Mouse (Mus musculus) midbrain, embryonic 12.5 days (tissue): Measurements from ENCODE around the gene Nt5c3b. TPM values are rescaled to one million over a fixed set of nuclear protein-coding genes. Genes with fewer than 3 reads are reported as not detected.
A peak's percentile ranks its signal among the peaks of the same experiment; 100 is the strongest.

Experiments used
- ATAC-seq: fragments of 200-750 bp; cut with Nextera tagmentation; 2 replicates; pipeline ENCODE4 v1.8.0; 2017; ENCODE audit warnings: low read depth, moderate TSS enrichment, moderate library complexity; ENCODE audit not compliant: low FRiP score
- H3K27ac ChIP-seq: fragments of 300-500 bp; sonication (generic); replicated peaks from 2 replicates; pipeline ENCODE4 v1.5.1; 2016; ENCODE audit warnings: mild to moderate bottlenecking
- H3K27me3 ChIP-seq: fragments of 300-500 bp; sonication (generic); 2 replicates; pipeline ENCODE4 v1.6.1; 2016; ENCODE audit warnings: mild to moderate bottlenecking
- H3K36me3 ChIP-seq: fragments of 300-500 bp; sonication (generic); 2 replicates; pipeline ENCODE4 v1.6.1; 2016
- H3K4me1 ChIP-seq: fragments of 300-500 bp; sonication (generic); 2 replicates; pipeline ENCODE4 v1.6.1; 2016
- H3K4me2 ChIP-seq: fragments of 300-500 bp; sonication (generic); replicated peaks from 2 replicates; pipeline ENCODE4 v1.6.1; 2016; ENCODE audit warnings: mild to moderate bottlenecking, moderate library complexity
- H3K4me3 ChIP-seq: fragments of 300-500 bp; sonication (generic); 2 replicates; pipeline ENCODE4 v1.5.1; 2016; ENCODE audit warnings: mild to moderate bottlenecking
- H3K9ac ChIP-seq: fragments of 300-500 bp; sonication (generic); replicated peaks from 2 replicates; pipeline ENCODE4 v1.6.1; 2016; ENCODE audit warnings: mild to moderate bottlenecking, moderate library complexity
- H3K9me3 ChIP-seq: fragments of 300-500 bp; sonication (generic); 2 replicates; pipeline ENCODE4 v1.6.1; 2016; ENCODE audit warnings: mild to moderate bottlenecking
- WGBS: fragments of 180-500 bp; shearing (Covaris S2); methylation state at CpG from one replicate; pipeline ENCODE4 v1.1.7; 2016; 5-methylcytosine and 5-hydroxymethylcytosine counted together
- polyA plus RNA-seq: library from polyadenylated mRNA; unstranded; fragments of >200 nt; fragmentation: Nextera tagmentation; extraction: Ambion mirVana; gene quantifications from 2 replicates; pipeline ENCODE4 v1.2.1, GENCODE M21; 2016

Gene Nt5c3b
- polyA plus RNA-seq, 1 experiment from 2014 or later: 100.0 TPM

DNA sequence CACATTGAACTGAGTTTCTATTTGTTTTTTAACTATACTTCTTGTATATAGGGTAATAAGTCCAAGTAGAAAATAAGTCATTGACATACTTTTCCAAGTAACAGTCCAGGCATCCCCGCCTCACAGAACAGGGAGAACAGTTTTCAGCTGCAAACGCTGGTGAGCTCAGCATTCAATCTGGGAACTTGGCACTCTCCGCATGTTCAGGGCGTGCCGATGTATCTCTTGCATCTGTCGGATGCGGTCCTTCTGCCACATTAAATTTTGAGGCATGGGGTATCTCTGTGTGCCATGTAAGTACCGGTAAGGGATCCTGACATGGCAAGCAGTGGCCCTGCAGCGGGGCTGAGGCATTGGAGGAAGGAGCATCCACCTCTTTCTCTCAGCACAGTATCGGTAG, 21.1 kb upstream of the Nt5c3b start:
- H3K9me3 ChIP-seq: no peaks in the 10 kb centered on the region
- H3K36me3 ChIP-seq: peaks cover 42% of the 10 kb centered on the region
- no peak overlapping the region for H3K4me2 ChIP-seq
- H3K4me3 ChIP-seq: no peak overlapping the region
- no peaks in the 10 kb centered on the region for H3K4me1 ChIP-seq
- H3K27me3 ChIP-seq: no peaks in the 10 kb centered on the region
- 92% methylated on average over 10 of the region's 10 CpGs for WGBS
- ATAC-seq: no peak
- H3K9ac ChIP-seq: no peak overlapping the region
- no peak overlapping the region for H3K27ac ChIP-seq

DNA sequence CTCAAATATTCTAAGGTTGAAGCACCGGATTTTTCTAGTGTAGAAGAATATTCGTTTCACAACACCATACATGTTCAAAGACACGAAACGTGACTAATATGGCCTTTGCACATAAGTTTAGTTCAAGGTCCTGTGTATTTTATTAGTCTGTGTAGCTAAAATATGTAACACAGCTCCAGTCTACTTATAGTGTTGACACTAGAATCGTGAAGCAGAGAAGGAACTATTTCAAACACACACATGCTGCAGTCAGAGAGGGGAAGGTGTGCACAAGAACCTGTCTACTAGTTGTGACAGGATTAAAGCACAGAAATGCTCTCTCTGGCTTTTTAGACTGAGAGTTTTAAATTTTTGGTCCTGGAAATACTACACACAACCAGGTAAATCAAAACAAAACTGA, 16.1 kb upstream of the Nt5c3b start:
- WGBS: 92% methylated on average over 5 of the region's 5 CpGs
- no peak for ATAC-seq
- Histone ChIP-seq H3K4me1 (no peaks in the 10 kb centered on the region), H3K27me3 (no peaks in the 10 kb centered on the region), H3K27ac (no peak overlapping the region), H3K9ac (no peak overlapping the region), H3K36me3 (peaks cover 38% of the 10 kb centered on the region), H3K4me2 (no peak overlapping the region), H3K4me3 (no peak overlapping the region), H3K9me3 (no peaks in the 10 kb centered on the region)

DNA sequence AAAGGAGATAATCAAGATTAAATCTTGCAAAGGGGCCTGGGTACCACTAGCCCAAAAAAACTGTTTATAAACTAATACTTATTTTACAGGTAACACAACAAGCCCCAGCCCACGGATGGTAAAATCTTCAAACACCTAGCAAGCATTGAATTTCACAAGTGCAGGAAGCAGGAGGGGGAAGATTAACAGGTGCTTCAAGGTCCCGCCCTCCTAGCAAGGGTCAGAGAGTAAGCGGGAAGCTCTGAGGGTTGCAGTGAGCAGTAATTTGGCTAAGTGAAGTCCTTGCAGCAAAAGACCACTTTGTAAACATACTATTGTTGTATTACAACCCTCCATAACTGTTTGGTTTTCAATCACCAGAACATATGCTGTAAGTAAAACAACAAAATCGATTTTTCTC, 15.6 kb upstream of the Nt5c3b start:
- no peak for ATAC-seq
- Histone ChIP-seq H3K4me2 (no peak overlapping the region), H3K4me3 (no peak overlapping the region), H3K9ac (no peak overlapping the region), H3K9me3 (no peaks in the 10 kb centered on the region), H3K27ac (no peak overlapping the region), H3K36me3 (peaks cover 33% of the 10 kb centered on the region), H3K4me1 (no peaks in the 10 kb centered on the region), H3K27me3 (no peaks in the 10 kb centered on the region)
- 90% methylated on average over 4 of the region's 4 CpGs for WGBS

- H3K4me2 ChIP-seq: no peak overlapping the region
These were observed 1.0 kb upstream of the Nt5c3b start for GRCm38 (mm10) chr11:100442625-100443024.

GRCm38 (mm10) chr11:100440691-100441522, 701 bp downstream of the Nt5c3b start:
- Histone ChIP-seq H3K4me3 (peak overlapping the region; percentile 72), H3K4me1 (peaks cover 18% of the 10 kb centered on the region), H3K4me2 (peak overlapping the region; percentile 89), H3K9me3 (no peaks in the 10 kb centered on the region), H3K9ac (peak overlapping the region; percentile 90), H3K27ac (peak overlapping the region; percentile 22; the same call in 1 of the 2 replicates), H3K27me3 (no peaks in the 10 kb centered on the region), H3K36me3 (peaks cover 14% of the 10 kb centered on the region)
- 1% methylated on average over 52 of the region's 52 CpGs for WGBS
- ATAC-seq: peak; percentile 95

More at GRCm38 (mm10) chr11:100442625-100443024, 1.0 kb upstream of the Nt5c3b start:
- WGBS: 89% methylated on average over 6 of the region's 6 CpGs
- no peak overlapping the region for H3K9ac ChIP-seq
- ATAC-seq: no peak
- H3K4me3 ChIP-seq: no peak overlapping the region
- no peaks in the 10 kb centered on the region for H3K9me3 ChIP-seq
- no peaks in the 10 kb centered on the region for H3K27me3 ChIP-seq
- no peaks in the 10 kb centered on the region for H3K36me3 ChIP-seq
- H3K4me1 ChIP-seq: peaks cover 18% of the 10 kb centered on the region
- H3K27ac ChIP-seq: no peak overlapping the region

DNA sequence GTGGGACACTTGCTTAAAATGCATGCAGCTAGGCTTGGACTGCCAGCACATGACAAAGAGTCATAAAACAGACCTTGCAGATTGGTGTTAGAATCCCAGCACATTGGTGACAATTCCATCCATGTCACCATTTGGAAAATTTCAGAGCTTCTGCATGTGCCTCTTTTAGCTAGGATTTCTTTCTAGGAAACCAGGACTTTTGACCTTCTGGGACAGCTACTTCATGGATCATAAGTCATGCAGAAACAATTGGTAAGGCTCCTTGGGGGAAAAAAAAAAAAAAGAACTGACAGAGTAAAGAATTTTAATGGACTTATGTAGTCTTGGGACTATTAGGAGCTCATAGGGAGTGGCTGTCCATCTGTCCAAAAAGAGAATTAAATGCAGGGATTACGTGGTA, 3.7 kb downstream of the Nt5c3b start:
- Histone ChIP-seq H3K4me1 (peaks cover 18% of the 10 kb centered on the region), H3K36me3 (peaks cover 27% of the 10 kb centered on the region), H3K9ac (no peak overlapping the region), H3K27ac (no peak overlapping the region), H3K27me3 (no peaks in the 10 kb centered on the region), H3K9me3 (no peaks in the 10 kb centered on the region), H3K4me2 (no peak overlapping the region), H3K4me3 (no peak overlapping the region)
- 63% methylated on average over 1 of the region's 1 CpGs for WGBS
- no peak for ATAC-seq

- Histone ChIP-seq H3K27me3 (no peaks in the 10 kb centered on the region), H3K9ac (no peak overlapping the region), H3K4me1 (peaks cover 11% of the 10 kb centered on the region; the same call in 1 of the 2 replicates), H3K9me3 (no peaks in the 10 kb centered on the region), H3K4me2 (no peak overlapping the region), H3K36me3 (peaks cover 36% of the 10 kb centered on the region), H3K4me3 (no peak overlapping the region), H3K27ac (no peak overlapping the region)
- no peak for ATAC-seq
- 40% methylated on average over 9 of the region's 9 CpGs for WGBS
These were observed 5.8 kb downstream of the Nt5c3b start for GRCm38 (mm10) chr11:100435678-100436246.

DNA sequence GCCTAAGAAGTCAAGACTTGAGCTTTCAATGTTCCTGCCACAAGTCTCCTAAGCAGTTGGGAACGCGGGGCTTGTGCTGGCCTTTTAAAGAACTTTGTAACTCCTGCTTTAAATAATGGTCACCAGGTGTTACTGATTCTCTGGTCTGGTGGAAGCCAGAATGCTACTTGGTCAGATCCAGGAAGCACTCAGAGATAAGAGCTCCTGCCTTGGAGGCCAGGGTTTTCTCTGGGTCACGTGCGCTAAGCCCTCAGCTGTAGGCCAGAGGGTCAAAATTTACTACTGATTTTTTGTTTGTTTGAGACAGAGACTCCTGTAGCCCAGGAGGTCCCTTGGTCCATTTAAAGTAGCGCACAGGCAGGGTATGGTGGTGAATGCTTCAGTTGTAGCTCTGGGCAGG, 9.6 kb downstream of the Nt5c3b start:
- H3K36me3 ChIP-seq: peaks cover 47% of the 10 kb centered on the region
- WGBS: 95% methylated on average over 5 of the region's 5 CpGs
- H3K9me3 ChIP-seq: no peaks in the 10 kb centered on the region
- ATAC-seq: no peak
- no peaks in the 10 kb centered on the region for H3K4me1 ChIP-seq
- no peak overlapping the region for H3K4me3 ChIP-seq
- no peak overlapping the region for H3K4me2 ChIP-seq
- no peak overlapping the region for H3K9ac ChIP-seq
- H3K27ac ChIP-seq: no peak overlapping the region
- H3K27me3 ChIP-seq: no peaks in the 10 kb centered on the region

GRCm38 (mm10) chr11:100430052-100430451, 11.6 kb downstream of the Nt5c3b start:
- no peaks in the 10 kb centered on the region for H3K27me3 ChIP-seq
- H3K4me1 ChIP-seq: peaks cover 5% of the 10 kb centered on the region; the same call in 1 of the 2 replicates
- H3K27ac ChIP-seq: no peak overlapping the region
- no peak for ATAC-seq
- peaks cover 33% of the 10 kb centered on the region for H3K36me3 ChIP-seq
- H3K4me3 ChIP-seq: no peak overlapping the region
- no peak overlapping the region for H3K9ac ChIP-seq
- 92% methylated on average over 7 of the region's 7 CpGs for WGBS
- H3K4me2 ChIP-seq: no peak overlapping the region
- no peaks in the 10 kb centered on the region for H3K9me3 ChIP-seq

DNA sequence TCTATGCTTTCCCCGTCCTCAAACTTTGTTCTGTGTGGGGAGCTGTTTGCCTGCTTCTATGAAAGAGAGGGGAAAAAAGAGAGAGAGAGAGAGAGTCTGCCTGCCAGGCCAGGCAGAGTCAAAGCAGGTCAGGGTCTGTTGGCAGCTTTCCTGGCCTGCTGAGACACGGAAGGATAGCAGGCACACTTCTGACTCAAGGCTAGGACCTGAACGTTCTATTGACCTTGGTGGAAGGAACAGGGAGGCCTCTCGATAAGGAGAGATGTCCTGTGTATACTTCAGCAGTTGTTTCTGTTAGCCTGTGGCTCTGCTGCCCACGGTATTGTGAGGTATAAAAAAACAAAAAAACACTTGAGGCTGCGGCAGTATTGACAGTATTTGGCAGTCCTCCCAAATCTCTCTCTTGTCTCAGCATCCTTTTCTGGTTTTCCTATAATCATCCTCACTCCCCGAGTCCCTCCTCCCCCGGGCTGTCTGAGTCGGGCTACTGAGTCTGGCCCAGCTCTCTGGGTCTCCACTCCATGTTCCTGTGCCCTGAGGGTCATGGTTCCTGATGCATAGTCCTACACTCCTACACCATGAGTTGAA, 12.9 kb downstream of the Nt5c3b start:
- no peak for ATAC-seq
- Histone ChIP-seq H3K27me3 (no peaks in the 10 kb centered on the region), H3K36me3 (peaks cover 33% of the 10 kb centered on the region), H3K27ac (no peak overlapping the region), H3K9ac (no peak overlapping the region), H3K4me2 (no peak overlapping the region), H3K4me3 (no peak overlapping the region), H3K9me3 (no peaks in the 10 kb centered on the region), H3K4me1 (peaks cover 5% of the 10 kb centered on the region; the same call in 1 of the 2 replicates)
- 86% methylated on average over 9 of the region's 9 CpGs for WGBS

- no peak for ATAC-seq
- H3K4me3 ChIP-seq: no peak overlapping the region
- no peaks in the 10 kb centered on the region for H3K9me3 ChIP-seq
- H3K36me3 ChIP-seq: peaks cover 21% of the 10 kb centered on the region
- no peak overlapping the region for H3K4me2 ChIP-seq
- H3K27me3 ChIP-seq: no peaks in the 10 kb centered on the region
- H3K9ac ChIP-seq: no peak overlapping the region
- peaks cover 5% of the 10 kb centered on the region; the same call in 1 of the 2 replicates for H3K4me1 ChIP-seq
- WGBS: 95% methylated on average over 3 of the region's 3 CpGs
- H3K27ac ChIP-seq: no peak overlapping the region
These were observed 14.8 kb downstream of the Nt5c3b start for GRCm38 (mm10) chr11:100426820-100427219.

DNA sequence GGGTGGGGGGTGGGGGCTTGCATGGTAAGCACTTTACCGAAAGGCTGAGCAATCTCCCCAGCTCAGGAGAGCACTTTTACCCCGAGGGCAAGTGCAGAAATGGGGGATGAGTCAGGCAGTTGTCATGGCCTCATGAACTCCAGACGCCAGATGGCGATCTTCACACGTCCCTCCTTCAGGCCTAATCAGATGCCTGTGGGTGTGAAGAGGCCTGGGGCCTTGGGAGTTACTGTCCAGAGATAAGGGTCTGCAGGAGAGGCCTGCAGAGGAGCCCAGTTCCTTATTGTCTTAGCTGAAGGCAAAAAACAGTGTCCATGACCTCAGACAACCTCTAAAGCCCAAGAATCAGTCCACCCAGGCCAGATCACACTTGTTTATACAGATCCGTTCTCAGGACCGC, 15.8 kb downstream of the Nt5c3b start:
- Histone ChIP-seq H3K4me2 (no peak overlapping the region), H3K27me3 (no peaks in the 10 kb centered on the region), H3K36me3 (peaks cover 17% of the 10 kb centered on the region), H3K4me3 (no peak overlapping the region), H3K4me1 (peaks cover 5% of the 10 kb centered on the region; the same call in 1 of the 2 replicates), H3K9me3 (no peaks in the 10 kb centered on the region), H3K9ac (0 out of 2 replicates have a peak overlapping the region, but pooled peaks have one; percentile 20), H3K27ac (no peak overlapping the region; the same call in 1 of the 2 replicates)
- WGBS: 31% methylated on average over 7 of the region's 7 CpGs
- no peak for ATAC-seq
